Mouse (Mus musculus) liver, embryonic 16.5 days (tissue): ENCODE results near the gene Il1f8. TPM values are rescaled to one million over a fixed set of nuclear protein-coding genes. Genes with fewer than 3 reads are reported as not detected.
A peak's percentile ranks its signal among the peaks of the same experiment; 100 is the strongest.
"Not testable (repeated sequence)": the region's sequence is repeated elsewhere in the genome, so short reads cannot be mapped to it uniquely, and the experiment has no call there.

Experiments
- ATAC-seq: fragments of 200-750 bp; cut with Nextera tagmentation; 2 replicates; pipeline ENCODE4 v1.8.0; 2017; ENCODE audit warnings: low read depth, mild to moderate bottlenecking, moderate number of reproducible peaks, moderate library complexity
- H3K27ac ChIP-seq: fragments of 300-500 bp; sonication (generic); 2 replicates; pipeline ENCODE4 v1.5.1; 2014; ENCODE audit warnings: mild to moderate bottlenecking, low read length
- H3K27me3 ChIP-seq: fragments of 300-500 bp; sonication (generic); 2 replicates; pipeline ENCODE4 v1.6.1; 2014; ENCODE audit warnings: low read depth, low read length, mixed read lengths; ENCODE audit not compliant: control insufficient read depth, insufficient read depth
- H3K36me3 ChIP-seq: fragments of 300-500 bp; sonication (generic); 2 replicates; pipeline ENCODE4 v1.6.1; 2014; ENCODE audit warnings: mild to moderate bottlenecking; ENCODE audit not compliant: control insufficient read depth, insufficient read depth
- H3K4me1 ChIP-seq: fragments of 300-500 bp; sonication (generic); 2 replicates; pipeline ENCODE4 v1.6.1; 2014; ENCODE audit warnings: low read depth, low read length, mixed read lengths; ENCODE audit not compliant: control insufficient read depth
- H3K4me2 ChIP-seq: fragments of 300-500 bp; sonication (generic); 2 replicates; pipeline ENCODE4 v1.6.1; 2014; ENCODE audit warnings: low read depth, low read length, mixed read lengths
- H3K4me3 ChIP-seq: fragments of 300-500 bp; sonication (generic); 2 replicates; pipeline ENCODE4 v1.5.1; 2014; ENCODE audit warnings: low read depth, mild to moderate bottlenecking, low read length
- H3K9ac ChIP-seq: fragments of 300-500 bp; sonication (generic); 2 replicates; pipeline ENCODE4 v1.6.1; 2014; ENCODE audit warnings: low read depth, low read length
- H3K9me3 ChIP-seq: fragments of 300-500 bp; sonication (generic); replicated peaks from 2 replicates; pipeline ENCODE4 v1.6.1; 2016; ENCODE audit warnings: low read length; ENCODE audit not compliant: control insufficient read depth
- WGBS: fragments of 180-500 bp; shearing (Covaris S2); extraction: QIAGEN DNeasy Blood & Tissue Kit; methylation state at CpG from one replicate; pipeline ENCODE4 v1.1.7; 2014; ENCODE audit not compliant: insufficient replicate concordance; 5-methylcytosine and 5-hydroxymethylcytosine counted together
- polyA plus RNA-seq: library from polyadenylated mRNA; unstranded; fragments of >200 nt; fragmentation: Nextera tagmentation; extraction: Ambion mirVana; gene quantifications from 2 replicates; pipeline ENCODE4 v1.2.1, GENCODE M21; 2015

Il1f8 gene
- not detected in 2 replicates for polyA plus RNA-seq

- Histone ChIP-seq H3K4me2 (no peak within 1 kb of the TSS), H3K27ac (no peak within 1 kb of the TSS), H3K4me3 (no peak within 1 kb of the TSS), H3K4me1 (no peaks in the 10 kb centered on the region), H3K9me3 (no peaks in the 10 kb centered on the region), H3K36me3 (no peaks in the 10 kb centered on the region), H3K9ac (no peak within 1 kb of the TSS), H3K27me3 (no peaks in the 10 kb centered on the region)
- 55% methylated on average over 2 of the region's 2 CpGs for WGBS
- ATAC-seq = no peak
Measured at GRCm38 (mm10) chr2:24152861-24153260, at the start of gene Il1f8. TSS of gene Il1f8 (plus strand) at chr2:24153161.

DNA sequence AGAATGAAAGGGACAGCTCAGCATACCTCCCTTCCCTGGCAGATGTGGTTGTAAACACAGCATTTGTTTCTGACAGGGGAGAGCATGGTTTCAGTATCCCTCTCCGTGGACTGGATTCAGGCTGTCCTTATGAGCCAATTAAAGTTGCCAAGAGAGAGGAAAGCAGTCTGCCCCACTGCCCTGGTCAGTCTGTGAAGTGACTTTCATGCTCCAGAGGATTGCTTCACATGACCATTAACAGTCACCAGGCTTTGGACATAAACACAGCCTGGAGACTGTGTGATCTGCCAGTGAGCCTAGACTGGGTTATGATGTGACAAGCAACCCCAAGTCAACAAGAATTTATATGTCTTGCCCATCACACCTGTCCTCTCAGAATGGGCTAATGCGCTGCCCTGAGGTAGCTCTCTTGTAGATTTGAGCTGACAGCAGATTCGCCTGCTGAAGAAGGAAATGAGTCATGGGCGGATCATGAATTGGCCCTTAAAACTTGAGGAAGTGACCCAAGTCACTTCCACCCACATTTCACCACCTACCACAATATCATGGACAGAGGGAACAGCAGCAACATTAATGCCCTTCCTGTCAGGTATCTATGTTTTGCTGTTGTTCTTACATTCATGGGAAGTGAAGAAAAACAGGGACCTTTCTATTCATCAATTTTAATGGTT, 49.2 kb upstream of the Il1f8 start:
- H3K9me3 ChIP-seq = no peaks in the 10 kb centered on the region
- ATAC-seq = no peak
- no peak overlapping the region for H3K9ac ChIP-seq
- H3K4me2 ChIP-seq = no peak overlapping the region
- no peaks in the 10 kb centered on the region for H3K4me1 ChIP-seq
- H3K36me3 ChIP-seq = no peaks in the 10 kb centered on the region
- no peak overlapping the region for H3K27ac ChIP-seq
- WGBS = 36% methylated on average over 4 of the region's 4 CpGs
- no peaks in the 10 kb centered on the region for H3K27me3 ChIP-seq
- H3K4me3 ChIP-seq = no peak overlapping the region

GRCm38 (mm10) chr2:24109085-24109484, 43.9 kb upstream of the Il1f8 start:
- Histone ChIP-seq H3K4me2 (no peak overlapping the region), H3K27ac (no peak overlapping the region), H3K4me3 (no peak overlapping the region), H3K9me3 (no peaks in the 10 kb centered on the region), H3K4me1 (no peaks in the 10 kb centered on the region), H3K9ac (no peak overlapping the region), H3K27me3 (no peaks in the 10 kb centered on the region), H3K36me3 (no peaks in the 10 kb centered on the region)
- ATAC-seq = no peak

- H3K36me3 ChIP-seq = no peaks in the 10 kb centered on the region
- WGBS = 46% methylated on average over 1 of the region's 1 CpGs
- no peak overlapping the region for H3K4me3 ChIP-seq
- H3K27me3 ChIP-seq = no peaks in the 10 kb centered on the region
- H3K4me1 ChIP-seq = no peaks in the 10 kb centered on the region
- H3K27ac ChIP-seq = no peak overlapping the region
- H3K9me3 ChIP-seq = no peaks in the 10 kb centered on the region; the same call in 1 of the 2 replicates
- no peak overlapping the region for H3K4me2 ChIP-seq
- ATAC-seq = no peak
- no peak overlapping the region for H3K9ac ChIP-seq
Measured at GRCm38 (mm10) chr2:24134373-24134772, 18.6 kb upstream of the Il1f8 start.

GRCm38 (mm10) chr2:24181683-24182331, 28.8 kb downstream of the Il1f8 start:
- not testable (repeated sequence) for H3K27me3 ChIP-seq, H3K4me3 ChIP-seq, H3K27ac ChIP-seq, H3K4me1 ChIP-seq, H3K9ac ChIP-seq, H3K36me3 ChIP-seq, ATAC-seq, H3K9me3 ChIP-seq
- peak overlapping the region; percentile 9; the same call in 1 of the 2 replicates for H3K4me2 ChIP-seq
- 7% methylated on average over 14 of the region's 14 CpGs for WGBS

DNA sequence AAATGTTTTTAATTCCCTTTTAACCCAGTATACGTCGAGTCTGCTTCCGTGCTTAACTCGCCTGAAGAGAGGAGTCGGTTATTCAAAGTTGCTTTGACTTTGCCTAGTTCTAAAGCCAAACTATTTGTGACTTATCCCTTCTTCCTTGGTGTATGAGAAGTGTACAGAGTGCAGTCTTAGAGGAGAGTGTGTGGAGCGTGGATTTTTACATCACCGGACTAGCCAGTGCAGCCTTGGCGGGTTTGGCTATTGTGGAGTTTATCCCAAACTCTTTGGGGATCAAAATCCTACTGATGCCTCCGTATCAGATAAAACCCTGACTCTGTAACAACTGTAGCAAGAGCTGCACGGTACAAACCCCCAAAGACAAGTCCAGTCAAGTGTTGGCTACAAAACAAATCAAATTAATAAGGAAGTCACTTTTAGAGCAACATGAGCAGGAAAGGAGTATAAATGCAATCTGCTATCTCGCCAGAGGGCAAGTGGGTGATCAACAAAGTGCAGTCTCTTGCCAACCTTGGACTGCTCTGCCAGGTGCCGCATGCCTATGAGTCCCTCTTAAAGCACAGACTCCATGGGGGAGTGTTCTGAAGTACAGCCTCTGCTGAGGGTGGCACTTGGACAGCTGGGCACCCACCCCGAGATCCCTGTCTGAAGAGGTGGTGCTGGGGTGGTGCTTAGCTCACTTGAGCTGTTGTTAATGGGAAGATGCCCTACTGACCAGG, 29.6 kb downstream of the Il1f8 start:
- H3K4me3 ChIP-seq, H3K27ac ChIP-seq, H3K27me3 ChIP-seq, H3K4me1 ChIP-seq, H3K9ac ChIP-seq, H3K36me3 ChIP-seq, H3K9me3 ChIP-seq, ATAC-seq: not testable (repeated sequence)
- WGBS = 44% methylated on average over 13 of the region's 13 CpGs
- peak overlapping the region; percentile 9; the same call in 1 of the 2 replicates for H3K4me2 ChIP-seq

- H3K36me3 ChIP-seq, H3K9ac ChIP-seq, H3K27me3 ChIP-seq, H3K4me1 ChIP-seq, H3K9me3 ChIP-seq, H3K27ac ChIP-seq, H3K4me3 ChIP-seq, H3K4me2 ChIP-seq: not testable (repeated sequence)
- ATAC-seq = peak; percentile 53; the same call in 1 of the 2 replicates
Measured at GRCm38 (mm10) chr2:24184092-24184491, 31.1 kb downstream of the Il1f8 start.

DNA sequence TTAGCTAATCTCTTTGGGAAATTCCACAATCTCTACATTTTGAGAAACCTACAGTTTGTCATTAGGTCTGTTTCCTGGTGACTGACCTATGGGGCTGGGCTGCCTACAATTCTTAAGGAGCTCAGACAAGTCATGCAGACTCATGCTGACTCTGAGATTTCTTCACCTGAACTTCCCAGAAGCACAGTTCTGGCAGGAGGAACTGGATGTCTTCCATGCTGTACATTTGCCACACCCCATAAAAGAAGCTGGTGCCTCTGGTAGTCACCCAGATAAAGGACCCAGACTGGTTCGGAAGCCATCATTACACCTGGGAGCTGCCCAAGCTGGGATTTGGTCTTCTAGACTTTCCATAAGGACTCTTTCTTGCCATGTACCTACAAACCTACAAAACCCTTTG, 33.2 kb downstream of the Il1f8 start, which contains the start of gene Il1f9:
TSS of gene Il1f9 (plus strand) at position 301 of the 400 bp plus-strand sequence.
- H3K4me2 ChIP-seq = no peak within 1 kb of the TSS
- H3K27me3 ChIP-seq = no peaks in the 10 kb centered on the region
- H3K9ac ChIP-seq = no peak within 1 kb of the TSS
- H3K27ac ChIP-seq = no peak within 1 kb of the TSS
- no peaks in the 10 kb centered on the region for H3K36me3 ChIP-seq
- no peaks in the 10 kb centered on the region for H3K4me1 ChIP-seq
- no peak for ATAC-seq
- no peaks in the 10 kb centered on the region for H3K9me3 ChIP-seq
- no peak within 1 kb of the TSS for H3K4me3 ChIP-seq
- WGBS = 77% methylated on average over 1 of the region's 1 CpGs

GRCm38 (mm10) chr2:24187585-24187984, 34.6 kb downstream of the Il1f8 start:
- ATAC-seq = 0 out of 2 replicates have a peak, but pooled peaks have one; percentile 39
- 40% methylated on average over 6 of the region's 6 CpGs for WGBS

More at GRCm38 (mm10) chr2:24187585-24187984, 34.6 kb downstream of the Il1f8 start:
- Histone ChIP-seq H3K9ac (no peak overlapping the region), H3K36me3 (no peaks in the 10 kb centered on the region), H3K4me2 (no peak overlapping the region), H3K27ac (no peak overlapping the region), H3K27me3 (no peaks in the 10 kb centered on the region), H3K4me3 (no peak overlapping the region), H3K9me3 (no peaks in the 10 kb centered on the region), H3K4me1 (no peaks in the 10 kb centered on the region)
